Mouse (Mus musculus): ENCODE measurements around the gene Trmt10a. TPM values are rescaled to one million over a fixed set of nuclear protein-coding genes. Genes with fewer than 3 reads are reported as not detected.

Trmt10a gene
- total RNA-seq (2015) (2.1 and 2.5 TPM in 2 replicates), total RNA-seq (2017) (2.7 and 7.4 TPM in 2 replicates)

- peak; percentile 86 for ATAC-seq (ENCODE audit: poor library complexity, severe bottlenecking)
Measured at GRCm38 (mm10) chr3:138143315-138144059, at the start of gene Trmt10a. Gene Trmt10a (plus strand): TSS chr3:138143448.

- no peak for ATAC-seq (ENCODE audit: poor library complexity, severe bottlenecking)
Measured at GRCm38 (mm10) chr3:138095301-138095700, 47.9 kb upstream of the Trmt10a start.

- ATAC-seq (ENCODE audit: poor library complexity, severe bottlenecking) = no peak
Measured at GRCm38 (mm10) chr3:138095718-138096117, 47.5 kb upstream of the Trmt10a start.

GRCm38 (mm10) chr3:138096263-138097028 is 46.8 kb upstream of the Trmt10a start:
- no peak for ATAC-seq (ENCODE audit: poor library complexity, severe bottlenecking)

GRCm38 (mm10) chr3:138097718-138098117 is 45.5 kb upstream of the Trmt10a start:
- ATAC-seq (ENCODE audit: poor library complexity, severe bottlenecking) = no peak

DNA sequence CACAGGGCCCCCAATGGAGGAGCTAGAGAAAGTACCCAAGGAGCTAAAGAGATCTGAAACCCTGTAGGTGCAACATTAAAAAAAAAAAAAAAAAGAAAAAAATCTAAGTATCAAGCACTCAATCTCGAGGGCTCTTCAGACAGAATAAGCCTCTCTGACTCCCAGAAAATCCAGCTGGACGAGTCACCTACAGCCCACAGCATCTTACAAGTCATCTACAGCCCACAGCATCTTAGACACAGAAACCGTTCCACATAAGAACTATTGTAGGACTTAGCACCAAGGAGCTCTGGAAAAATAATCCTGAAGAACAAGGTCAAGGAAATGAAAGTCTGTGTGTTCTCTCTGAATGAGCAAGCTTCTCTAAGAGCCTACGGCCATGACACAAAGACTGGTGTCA is 41.3 kb upstream of the Trmt10a start:
- no peak for ATAC-seq (ENCODE audit: poor library complexity, severe bottlenecking)

DNA sequence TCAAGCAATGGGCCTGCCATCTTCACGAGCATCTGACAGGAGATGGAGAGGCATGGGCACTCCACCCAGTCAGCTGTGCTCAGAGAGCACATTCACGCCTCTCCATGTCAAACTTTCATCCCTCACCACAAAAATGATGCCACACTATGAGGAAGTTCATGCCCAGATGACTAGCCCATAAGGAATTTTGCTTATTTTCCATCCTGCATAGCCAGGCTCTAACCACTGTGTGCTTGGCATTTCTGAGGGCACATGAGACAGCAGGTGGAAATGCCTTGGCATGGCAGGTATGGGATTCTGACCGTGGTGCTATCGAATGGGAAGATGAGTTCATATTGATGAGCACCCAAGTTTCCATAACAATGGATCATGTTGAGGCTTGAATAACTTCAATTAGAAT is 39.6 kb upstream of the Trmt10a start:
- no peak for ATAC-seq (ENCODE audit: poor library complexity, severe bottlenecking)

DNA sequence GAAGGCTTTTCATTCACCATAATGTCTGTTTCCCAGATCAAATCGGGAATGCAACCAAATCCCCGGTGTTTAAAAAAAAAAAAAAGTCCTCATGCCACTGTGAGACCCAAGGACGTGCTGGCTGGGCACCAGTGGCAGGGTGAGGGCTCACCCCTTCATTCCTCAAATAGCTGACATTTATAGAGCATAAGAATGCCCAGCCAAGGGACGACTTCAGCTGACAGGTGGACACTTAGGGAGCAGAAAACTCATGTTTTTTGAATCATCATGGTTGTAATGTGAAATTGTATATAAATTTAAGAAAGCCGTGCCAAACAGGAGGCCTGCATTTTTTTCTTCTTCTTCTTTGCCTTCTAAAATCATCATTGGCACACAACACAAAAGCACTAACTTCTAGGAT is 38.2 kb upstream of the Trmt10a start:
- no peak for ATAC-seq (ENCODE audit: poor library complexity, severe bottlenecking)

DNA sequence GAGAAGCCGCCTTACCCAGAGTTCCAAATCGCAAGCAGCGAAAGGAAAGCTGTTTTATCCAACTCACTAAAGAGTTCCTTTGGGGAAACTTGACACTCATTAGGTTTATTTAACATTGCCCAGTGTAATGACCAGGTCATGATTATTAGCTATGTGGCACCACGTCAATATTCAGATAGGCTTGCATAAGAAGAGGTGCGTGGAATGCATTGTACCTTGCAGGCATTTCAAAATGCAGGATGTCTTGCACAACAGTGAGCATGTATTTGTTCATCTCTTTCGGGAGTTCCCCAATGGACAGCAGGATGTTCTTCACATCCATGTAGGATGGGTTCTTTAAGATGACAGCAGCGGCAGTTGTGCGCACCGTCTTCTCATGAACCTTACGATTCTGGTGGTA is 36.4 kb upstream of the Trmt10a start:
- no peak for ATAC-seq (ENCODE audit: poor library complexity, severe bottlenecking)

DNA sequence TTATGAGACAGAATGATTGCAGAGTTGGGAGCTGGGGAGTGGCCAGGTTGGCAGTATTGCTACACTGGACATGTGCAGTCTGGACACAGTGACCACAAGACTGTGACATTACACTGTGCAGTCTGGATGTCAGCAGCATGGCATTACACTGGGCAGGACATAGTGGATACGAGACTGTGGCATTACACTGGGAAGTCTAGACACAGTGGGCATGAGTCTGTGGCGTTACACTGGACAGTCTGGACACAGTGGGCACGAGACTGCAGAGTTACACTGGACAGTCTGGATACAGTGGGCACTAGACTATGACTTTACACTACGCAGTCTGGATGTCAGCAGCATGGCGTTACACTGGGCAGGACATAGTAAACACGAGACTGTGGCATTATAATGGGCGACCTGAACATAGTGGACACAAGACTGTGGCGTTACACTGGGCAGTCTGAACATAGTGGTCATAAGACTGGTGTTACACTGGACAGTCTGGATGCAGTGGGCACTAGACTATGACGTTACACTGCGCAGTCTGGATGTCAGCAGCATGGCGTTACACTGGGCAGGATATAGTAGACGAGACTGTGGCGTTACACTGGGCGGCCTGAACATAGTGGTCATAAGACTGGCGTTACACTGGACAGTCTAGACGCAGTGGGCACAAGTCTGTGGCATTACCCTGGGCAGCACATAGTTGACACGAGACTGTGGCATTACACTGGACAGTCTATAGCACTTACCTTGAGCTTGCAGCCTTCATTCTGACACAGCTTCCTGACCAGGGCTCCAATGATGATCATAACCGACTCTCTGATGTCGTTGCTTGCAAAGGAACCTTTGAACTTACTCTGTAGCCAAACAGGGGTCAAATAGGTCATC is 32.1 kb upstream of the Trmt10a start:
- ATAC-seq (ENCODE audit: poor library complexity, severe bottlenecking) = no peak

DNA sequence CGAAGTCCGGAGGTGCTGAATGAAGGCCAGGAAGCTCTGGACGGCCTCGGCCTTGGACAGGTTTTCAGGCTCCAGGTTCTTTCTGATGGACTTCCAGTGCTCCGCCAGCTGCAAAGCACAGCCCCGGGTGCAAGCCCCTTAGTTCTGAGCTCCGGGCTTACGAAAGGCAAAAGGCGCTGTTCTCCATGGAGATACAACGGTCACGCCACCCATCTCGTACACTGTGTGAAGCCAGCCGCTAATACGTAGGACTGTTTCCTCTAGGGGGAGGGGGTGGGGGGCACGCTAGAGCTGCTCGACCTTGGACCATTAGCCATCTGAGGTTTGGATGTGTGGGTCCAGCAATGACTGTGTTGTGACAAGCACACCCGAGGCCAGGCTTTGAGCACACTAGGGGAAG is 29.1 kb upstream of the Trmt10a start:
- no peak for ATAC-seq (ENCODE audit: poor library complexity, severe bottlenecking)

- no peak for ATAC-seq (ENCODE audit: poor library complexity, severe bottlenecking)
Measured at GRCm38 (mm10) chr3:138116871-138117270, 26.4 kb upstream of the Trmt10a start.

- ATAC-seq (ENCODE audit: poor library complexity, severe bottlenecking) = no peak
Measured at GRCm38 (mm10) chr3:138118392-138118791, 24.9 kb upstream of the Trmt10a start.

DNA sequence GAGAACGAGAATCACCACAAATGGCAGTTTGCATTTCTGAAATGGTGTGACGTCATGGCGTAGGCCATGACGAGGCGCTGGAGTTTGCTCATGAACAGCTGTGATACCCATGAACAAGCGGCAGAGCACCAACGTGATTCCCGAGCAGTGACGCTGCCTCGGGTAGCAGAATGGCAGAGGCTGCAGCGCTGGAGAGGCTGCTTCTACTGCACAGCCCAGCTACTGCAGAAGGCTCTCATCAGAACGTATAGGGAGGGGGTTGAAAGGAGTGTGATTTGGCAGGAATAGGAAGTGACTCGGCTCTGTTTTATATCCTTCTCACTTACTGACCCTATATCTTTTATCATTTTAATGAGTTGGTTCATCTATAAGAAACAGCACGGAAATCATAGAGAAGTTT is 24.4 kb upstream of the Trmt10a start:
- ATAC-seq (ENCODE audit: poor library complexity, severe bottlenecking) = peak; percentile 56

DNA sequence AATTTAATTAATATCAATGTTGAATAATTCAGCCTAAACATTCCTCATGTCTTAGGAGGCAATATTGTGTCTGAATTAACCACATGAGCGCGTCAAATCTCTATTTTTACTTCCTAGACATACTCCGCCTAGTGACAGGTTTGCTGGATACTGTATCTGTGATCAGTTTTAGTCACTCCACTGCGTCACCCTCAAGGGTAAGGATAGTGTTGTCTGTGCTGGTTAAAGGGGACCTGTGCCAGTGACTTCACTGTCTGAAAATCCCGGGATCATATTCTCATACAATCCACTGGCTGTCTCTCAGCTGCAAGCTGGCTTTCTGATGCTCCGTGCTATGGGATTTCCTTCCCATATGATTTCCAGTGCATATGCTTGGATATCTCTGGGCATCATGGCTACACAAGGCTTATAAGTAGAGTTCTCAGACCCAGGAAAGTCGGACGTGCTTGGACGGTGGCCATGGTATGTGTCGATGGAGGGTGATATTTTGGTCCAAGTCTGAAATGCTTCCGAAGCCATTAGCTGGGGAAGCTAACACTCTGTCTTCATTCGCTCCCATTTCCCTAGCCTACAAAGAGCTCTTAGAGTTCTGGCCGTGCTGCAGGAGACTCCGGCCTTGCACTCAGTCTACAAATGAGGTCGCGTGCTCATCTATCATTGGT is 23.7 kb upstream of the Trmt10a start:
- no peak for ATAC-seq (ENCODE audit: poor library complexity, severe bottlenecking)

GRCm38 (mm10) chr3:138121461-138121860 is 21.8 kb upstream of the Trmt10a start:
- no peak for ATAC-seq (ENCODE audit: poor library complexity, severe bottlenecking)

- no peak for ATAC-seq (ENCODE audit: poor library complexity, severe bottlenecking)
Measured at GRCm38 (mm10) chr3:138123842-138124241, 19.4 kb upstream of the Trmt10a start.

- ATAC-seq (ENCODE audit: poor library complexity, severe bottlenecking) = no peak
Measured at GRCm38 (mm10) chr3:138129110-138129509, 14.1 kb upstream of the Trmt10a start.

GRCm38 (mm10) chr3:138130692-138131091 is 12.6 kb upstream of the Trmt10a start:
- ATAC-seq (ENCODE audit: poor library complexity, severe bottlenecking) = no peak

DNA sequence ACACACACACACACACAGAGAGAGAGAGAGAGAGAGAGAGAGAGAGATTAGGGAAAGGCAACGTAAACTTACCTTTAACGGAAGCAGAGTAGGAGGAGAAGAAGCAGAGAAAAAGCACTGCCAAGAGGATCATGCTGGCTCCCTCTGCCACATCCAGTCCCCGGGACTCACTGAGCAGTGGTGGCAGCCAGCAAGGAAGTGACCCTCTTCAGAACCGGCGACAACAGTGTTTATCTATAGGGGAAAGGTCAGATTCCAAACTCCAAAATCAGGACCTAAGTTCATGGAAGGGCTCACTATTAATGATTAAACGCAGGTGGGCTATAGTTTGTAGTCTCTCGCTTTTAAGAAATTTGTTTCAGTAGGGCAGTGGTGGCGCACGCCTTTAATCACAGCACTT is 12.1 kb upstream of the Trmt10a start:
- ATAC-seq (ENCODE audit: poor library complexity, severe bottlenecking) = no peak

DNA sequence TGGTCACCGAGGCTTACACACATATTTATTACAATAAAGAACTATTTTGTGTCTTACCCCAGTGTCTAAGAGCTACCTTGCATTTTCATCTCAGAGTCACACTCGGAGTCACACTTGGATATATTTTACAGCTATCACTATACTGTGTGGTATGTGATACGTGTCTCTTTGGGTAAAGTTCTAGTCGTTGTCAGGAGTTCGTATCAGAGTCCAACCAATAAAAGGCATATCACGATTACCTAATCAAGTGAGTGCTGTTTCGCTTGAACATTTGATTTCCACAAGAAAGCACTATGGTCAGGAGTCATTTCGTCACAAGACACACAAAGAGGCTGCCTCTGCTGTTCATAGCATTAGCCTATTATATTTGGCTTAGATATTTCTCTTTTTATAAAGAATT is 9.8 kb upstream of the Trmt10a start:
- ATAC-seq (ENCODE audit: poor library complexity, severe bottlenecking) = no peak

Measured in megakaryocyte, adult 5-6 weeks (primary cell).